Mouse (Mus musculus) fat pad, adult 2 months (tissue): ENCODE data around the gene Prkcd.
A peak's percentile ranks its signal among the peaks of the same experiment; 100 is the strongest.

Experiments used
- DNase-seq: peaks from one replicate; pipeline ENCODE4 v3.0.0-alpha.2; 2011; ENCODE audit warnings: low read depth, low spot score; ENCODE audit errors: extremely low read depth

Prkcd gene

GRCm38 (mm10) chr14:30548965-30549776 lies 76.8 kb downstream of the Prkcd start:
- DNase-seq = no peak

DNA sequence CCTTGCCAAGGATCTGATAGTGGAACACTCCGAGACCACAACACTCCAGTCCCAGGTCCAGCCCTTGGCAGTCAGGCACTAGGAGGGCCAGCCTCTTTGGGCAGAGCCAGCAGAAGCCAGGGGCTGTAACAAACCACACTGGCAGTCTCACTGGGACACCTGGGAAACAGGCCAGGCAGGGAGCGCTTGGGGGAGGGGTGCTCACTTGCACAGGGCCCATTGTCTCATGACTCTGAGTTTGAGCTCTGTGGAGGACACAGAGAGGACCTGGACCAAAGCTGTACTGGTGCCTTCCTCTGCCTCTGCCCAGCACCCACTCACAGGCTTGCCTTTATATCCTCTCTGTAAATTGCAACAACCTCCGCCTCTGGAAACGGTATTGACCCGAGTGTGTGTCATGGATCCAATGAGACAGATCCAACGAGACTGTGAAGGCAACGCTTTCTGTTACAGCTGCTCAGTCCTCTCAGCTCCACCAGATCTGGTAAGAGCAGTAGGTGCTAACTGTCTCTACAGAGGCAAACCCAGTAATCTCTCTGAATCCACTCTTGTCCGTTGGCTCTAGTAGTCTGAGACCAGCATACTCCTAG lies 77.8 kb downstream of the Prkcd start, which contains the start of gene Tkt:
Gene Tkt, plus strand, starts transcription at position 229 of the 590 bp plus-strand sequence.
- DNase-seq = peak; percentile 43
